Comparison of ENCODE assay signal across 8 mouse cellular contexts in the genomic region with DNA sequence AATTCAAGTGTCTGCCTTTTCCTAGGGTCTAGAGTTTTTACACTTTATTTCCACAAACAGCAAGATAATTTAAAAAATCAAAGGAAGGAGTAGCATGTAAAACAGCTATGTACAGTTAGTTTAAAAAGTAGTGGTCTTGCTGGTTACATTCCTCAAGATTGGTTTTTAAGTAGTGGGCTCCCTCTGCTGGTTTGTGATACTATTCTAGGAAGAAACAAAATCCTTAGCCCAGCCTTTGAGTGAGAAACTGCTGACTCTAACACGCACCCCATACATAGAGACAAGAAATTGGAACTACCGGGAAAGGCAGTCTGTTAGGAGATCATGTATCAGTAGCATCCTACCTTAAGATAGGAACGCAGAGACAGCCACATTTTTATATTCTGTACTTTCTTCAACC.
DNase-seq lines count a peak whose midpoint lies in the region; ATAC-seq lines count a peak whose summit lies in the region.

No protein-coding gene starts in this region.

- ATAC-seq in embryonic facial prominence, embryonic 14.5 days (ENCODE audit: low read depth), result no peak

- H3K27me3 ChIP-seq in embryonic facial prominence, embryonic 14.5 days (replicated peaks; ENCODE audit: control insufficient read depth, insufficient read depth, low read length), result no peaks in the 10 kb centered on the region

- no peaks in the 10 kb centered on the region for H3K4me1 ChIP-seq in embryonic facial prominence, embryonic 14.5 days (ENCODE audit: control insufficient read depth, insufficient read depth, low read length)

- H3K27ac ChIP-seq in embryonic facial prominence, embryonic 14.5 days (replicated peaks; ENCODE audit: low read depth, low read length), result no peak overlapping the region

- 48% methylated on average over 3 of the region's 3 CpGs for WGBS in embryonic facial prominence, embryonic 14.5 days

- peaks cover 16% of the 10 kb centered on the region for H3K36me3 ChIP-seq in embryonic facial prominence, embryonic 14.5 days (ENCODE audit: control insufficient read depth, insufficient read depth, low read length)

- intact Hi-C loops in heart, postnatal 14 days (cut with DNase I), result no loop called here

- H3K4me3 ChIP-seq in embryonic facial prominence, embryonic 14.5 days (ENCODE audit: low read depth, low read length), result no peak overlapping the region

- no peak overlapping the region for H3K9ac ChIP-seq in embryonic facial prominence, embryonic 14.5 days (ENCODE audit: low read depth, low read length)

- peak; percentile 8 to 44 for DNase-seq in heart, postnatal 14 days
- DNase-seq in heart, adult 9 months (ENCODE audit: low spot score in 2 of 2), result no peak
- DNase-seq in right cerebral cortex, adult 2 months (ENCODE audit: low spot score in 2 of 2), result peak; percentile 36 to 56
- no peak for DNase-seq in right cerebral cortex, postnatal 4 days
- DNase-seq in embryonic facial prominence, embryonic 14.5 days (ENCODE audit: low spot score), result peak; percentile 78
- peak; percentile 35 for DNase-seq in skeletal muscle tissue, adult 2 months (ENCODE audit: low read depth, low spot score)
- no peak for DNase-seq in spleen, postnatal 10 days (ENCODE audit: low spot score in 2 of 2)
- no peak for DNase-seq in urinary bladder, postnatal 25 days (ENCODE audit: low spot score)

- H3K9me3 ChIP-seq in embryonic facial prominence, embryonic 14.5 days (ENCODE audit: control insufficient read depth, low read length), result no peaks in the 10 kb centered on the region

- no peak overlapping the region for H3K4me2 ChIP-seq in embryonic facial prominence, embryonic 14.5 days (ENCODE audit: low read depth, low read length)

Comparison
In these comparisons a context has a peak if more than half of its experiments do, and no peak if none do; other contexts are left out.
1. DNase-seq: peak in heart, postnatal 14 days (2 of 2), right cerebral cortex, adult 2 months (2 of 2), embryonic facial prominence, embryonic 14.5 days (single experiment) and skeletal muscle tissue, adult 2 months (single experiment); none in heart, adult 9 months (0 of 2), right cerebral cortex, postnatal 4 days (single experiment), spleen, postnatal 10 days (0 of 2) and urinary bladder, postnatal 25 days (single experiment).